Mouse (Mus musculus) c-Kit-negative CD71-positive TER-119-positive erythroid progenitor cells, embryonic 14.5 days (primary cell): ENCODE measurements around the gene Iqgap2.

Experiments
- DNase-seq: peaks from one replicate; pipeline ENCODE4 v3.0.0-alpha.2; 2013; ENCODE audit warnings: low read depth, low spot score

Iqgap2 gene

GRCm38 (mm10) chr13:95714271-95714975 is 177.3 kb downstream of the Iqgap2 start:
- DNase-seq = no peak

GRCm38 (mm10) chr13:95712570-95713268 is 179.0 kb downstream of the Iqgap2 start:
- DNase-seq = no peak

- no peak for DNase-seq
These were observed 179.7 kb downstream of the Iqgap2 start for GRCm38 (mm10) chr13:95712054-95712453.

GRCm38 (mm10) chr13:95705589-95705988 is 186.1 kb downstream of the Iqgap2 start:
- DNase-seq = no peak

- DNase-seq = no peak
These were observed 188.3 kb downstream of the Iqgap2 start for GRCm38 (mm10) chr13:95703376-95703775.

GRCm38 (mm10) chr13:95697874-95698273 is 193.8 kb downstream of the Iqgap2 start:
- no peak for DNase-seq

- DNase-seq = no peak
These were observed 195.0 kb downstream of the Iqgap2 start, which contains the start of gene F2rl2 for GRCm38 (mm10) chr13:95696654-95697163. TSS of gene F2rl2 (plus strand) at chr13:95696853.

GRCm38 (mm10) chr13:95696120-95696653 is 195.5 kb downstream of the Iqgap2 start:
- no peak for DNase-seq

- no peak for DNase-seq
These were observed 199.5 kb downstream of the Iqgap2 start for GRCm38 (mm10) chr13:95692201-95692600.

GRCm38 (mm10) chr13:95688576-95688975 is 203.1 kb downstream of the Iqgap2 start:
- no peak for DNase-seq

- no peak for DNase-seq
These were observed 206.0 kb downstream of the Iqgap2 start for GRCm38 (mm10) chr13:95685736-95686135.

- DNase-seq = no peak
These were observed 207.0 kb downstream of the Iqgap2 start for GRCm38 (mm10) chr13:95684656-95685244.

- peak; percentile 77 for DNase-seq
These were observed 212.2 kb downstream of the Iqgap2 start for GRCm38 (mm10) chr13:95679491-95679941.

- DNase-seq = peak; percentile 63
These were observed 212.6 kb downstream of the Iqgap2 start for GRCm38 (mm10) chr13:95679078-95679477.

GRCm38 (mm10) chr13:95672372-95672771 is 219.3 kb downstream of the Iqgap2 start:
- DNase-seq = no peak

- DNase-seq = peak; percentile 54
These were observed 220.4 kb downstream of the Iqgap2 start for GRCm38 (mm10) chr13:95671108-95671897.

- no peak for DNase-seq
These were observed 221.2 kb downstream of the Iqgap2 start for GRCm38 (mm10) chr13:95670534-95670933.

GRCm38 (mm10) chr13:95667260-95667659 is 224.5 kb downstream of the Iqgap2 start:
- no peak for DNase-seq

GRCm38 (mm10) chr13:95665644-95666356 is 225.9 kb downstream of the Iqgap2 start:
- DNase-seq = no peak

- DNase-seq = no peak
These were observed 227.9 kb downstream of the Iqgap2 start for GRCm38 (mm10) chr13:95663834-95664233.

GRCm38 (mm10) chr13:95659432-95659831 is 232.3 kb downstream of the Iqgap2 start:
- DNase-seq = no peak
